Mouse (Mus musculus) heart, adult 2 months (tissue): ENCODE measurements around the gene Tmem80.

Experiments used
- CTCF ChIP-seq: fragments of 200-600 bp; IDR thresholded peaks from 2 replicates; pipeline ENCODE4 v1.8.1; 2022; ENCODE audit warnings: antibody characterized with exemption, mild to moderate bottlenecking, moderate library complexity
- EP300 ChIP-seq: fragments of 200-500 bp; IDR thresholded peaks from 2 replicates; pipeline ENCODE4 v1.6.1; 2011; ENCODE audit warnings: low read depth, low read length, control low read depth; ENCODE audit not compliant: insufficient read depth
- POLR2A ChIP-seq: fragments of 200-500 bp; IDR thresholded peaks from 2 replicates; pipeline ENCODE4 v1.6.1; 2011; ENCODE audit warnings: mild to moderate bottlenecking, low read depth, low read length, control low read depth; ENCODE audit not compliant: insufficient read depth

- no peak for TF ChIP-seq POLR2A
- TF ChIP-seq CTCF = no peak
- no peak for TF ChIP-seq EP300
Measured at GRCm38 (mm10) chr7:141374399-141374798, 46.9 kb downstream of the Tmem80 start.
